Mouse (Mus musculus) heart, adult 2 months (tissue): Measurements from ENCODE around the gene Swi5.

Experiments used
- CTCF ChIP-seq: fragments of 200-600 bp; IDR thresholded peaks from 2 replicates; pipeline ENCODE4 v1.8.1; 2022; ENCODE audit warnings: antibody characterized with exemption, mild to moderate bottlenecking, moderate library complexity
- POLR2A ChIP-seq: fragments of 200-500 bp; IDR thresholded peaks from 2 replicates; pipeline ENCODE4 v1.6.1; 2011; ENCODE audit warnings: mild to moderate bottlenecking, low read depth, low read length, control low read depth; ENCODE audit not compliant: insufficient read depth

DNA sequence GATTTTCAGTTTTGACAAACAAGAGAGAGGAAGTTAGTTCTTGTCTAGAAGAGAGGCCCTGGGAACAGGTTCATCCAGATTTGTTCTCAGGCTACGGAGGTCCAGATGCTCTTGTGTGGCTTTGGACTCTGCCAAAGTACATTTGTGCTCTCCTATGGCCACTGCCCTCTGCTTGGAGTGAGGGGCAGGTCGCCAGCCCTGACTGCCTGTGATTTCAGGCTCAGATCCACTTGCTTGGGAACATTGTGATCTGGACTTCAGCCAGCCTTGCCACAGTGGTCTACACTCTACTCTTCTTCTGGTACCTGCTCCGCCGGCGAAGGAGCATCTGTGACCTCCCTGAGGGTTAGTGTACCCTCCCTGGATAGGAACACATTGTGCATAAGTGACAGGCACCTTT lies 35.2 kb downstream of the Swi5 start:
- TF ChIP-seq CTCF (no peak), POLR2A (no peak)
